Mouse (Mus musculus): ENCODE results near the gene Tssk1.

DNA sequence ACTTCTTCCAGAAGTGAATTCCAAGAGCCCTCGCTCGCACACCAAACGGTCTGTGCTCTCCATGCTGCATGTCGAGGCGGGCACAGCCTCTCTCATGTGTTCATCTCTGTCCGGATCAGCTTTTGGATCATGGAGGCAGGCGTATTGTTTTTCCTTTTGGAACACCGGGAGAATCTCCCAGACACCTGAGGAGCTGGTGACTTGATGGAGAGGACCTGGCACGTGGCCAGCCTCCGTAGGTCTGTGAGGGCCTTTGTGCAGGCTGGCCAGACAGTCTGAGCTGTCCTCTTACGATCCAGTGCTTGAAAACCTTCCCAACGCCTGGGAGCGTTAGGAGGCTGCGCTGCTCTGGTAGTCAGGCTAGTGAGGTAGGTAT is 28.1 kb downstream of the Tssk1 start:
- TF ChIP-seq POLR2A (IDR thresholded peaks at IDR 0.05; ENCODE audit: low read depth, low read length) (no peak), CTCF (IDR thresholded peaks at IDR 0.05; ENCODE audit: borderline replicate concordance, insufficient read depth, low read length) (no peak)

All from embryonic fibroblast, embryonic 13.5 days (primary cell).